Mouse (Mus musculus): ENCODE measurements around the gene Eva1a. TPM values are rescaled to one million over a fixed set of nuclear protein-coding genes. Genes with fewer than 3 reads are reported as not detected.

The Eva1a gene
- polyA plus RNA-seq, 1 experiment from 2014 or later, result 17.2 TPM

DNA sequence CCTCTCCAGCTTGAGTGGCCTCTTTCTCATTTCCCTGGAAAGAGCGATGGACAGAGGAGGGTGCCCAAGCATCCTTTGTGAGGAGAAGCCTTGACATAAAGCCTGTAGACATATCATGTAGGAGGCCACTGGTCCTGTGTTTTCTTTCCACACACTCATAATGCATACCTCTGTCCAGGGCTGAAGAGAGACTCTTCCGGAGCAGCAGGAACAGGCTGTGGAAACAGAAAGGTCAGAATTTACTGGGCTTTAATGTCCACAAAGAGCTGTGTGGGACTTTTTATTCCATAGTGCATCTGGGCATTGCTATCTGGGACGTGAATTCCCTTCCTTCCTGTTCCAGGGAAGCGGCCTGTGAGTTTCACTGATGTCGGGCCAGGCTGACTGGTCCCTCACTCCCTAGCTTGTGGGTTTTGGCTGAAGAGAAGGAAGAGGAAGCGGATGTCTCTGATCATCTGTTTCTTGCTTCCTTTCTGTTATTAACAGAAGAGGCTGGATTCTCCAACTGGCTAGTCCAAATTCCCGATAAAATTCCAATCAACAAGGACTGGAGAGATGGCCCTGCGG, 25.8 kb downstream of the Eva1a start:
- peaks cover 8% of the 10 kb centered on the region; the same call in 1 of the 2 replicates for H3K4me1 ChIP-seq
- H3K9ac ChIP-seq, result no peak overlapping the region
- WGBS, result 81% methylated on average over 8 of the region's 8 CpGs
- no peak overlapping the region for H3K4me2 ChIP-seq (replicated peaks)
- no peak for ATAC-seq (ENCODE audit: insufficient number of reproducible peaks, low FRiP score, low TSS enrichment, low read depth)
- no peaks in the 10 kb centered on the region for H3K36me3 ChIP-seq
- H3K27me3 ChIP-seq, result no peaks in the 10 kb centered on the region
- no peaks in the 10 kb centered on the region for H3K9me3 ChIP-seq (replicated peaks)
- H3K27ac ChIP-seq (replicated peaks), result no peak overlapping the region
- no peak overlapping the region for H3K4me3 ChIP-seq (replicated peaks)

DNA sequence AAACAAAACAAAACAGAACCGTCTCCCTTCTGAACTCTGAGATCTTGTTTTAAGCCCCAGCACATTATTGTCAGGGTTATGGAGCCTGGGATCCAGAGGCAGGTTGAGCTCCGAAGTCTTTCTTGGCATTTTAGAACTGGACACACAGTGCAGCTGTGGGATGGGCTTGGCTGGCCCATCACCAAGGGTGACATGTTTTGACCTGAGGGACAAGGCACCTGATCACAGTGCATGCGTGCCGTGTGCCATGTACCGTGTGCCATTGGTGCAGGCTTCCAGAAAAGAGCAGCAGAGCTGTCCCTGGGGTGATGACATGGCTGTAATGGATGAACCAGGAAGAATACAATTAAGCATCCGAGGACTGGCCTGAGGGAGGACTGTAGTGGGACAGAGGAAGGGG, 29.6 kb downstream of the Eva1a start:
- Histone ChIP-seq H3K4me1 (no peaks in the 10 kb centered on the region), H3K36me3 (peaks cover 12% of the 10 kb centered on the region), H3K4me3 (replicated peaks) (no peak overlapping the region), H3K4me2 (replicated peaks) (no peak overlapping the region), H3K27ac (replicated peaks) (no peak overlapping the region), H3K9me3 (replicated peaks) (no peaks in the 10 kb centered on the region), H3K9ac (no peak overlapping the region), H3K27me3 (no peaks in the 10 kb centered on the region)
- no peak for ATAC-seq (ENCODE audit: insufficient number of reproducible peaks, low FRiP score, low TSS enrichment, low read depth)
- WGBS, result 81% methylated on average over 6 of the region's 6 CpGs

- no peaks in the 10 kb centered on the region for H3K27me3 ChIP-seq
- H3K36me3 ChIP-seq, result peaks cover 12% of the 10 kb centered on the region
- WGBS, result 95% methylated on average over 2 of the region's 2 CpGs
- H3K9me3 ChIP-seq (replicated peaks), result no peaks in the 10 kb centered on the region
- no peak for ATAC-seq (ENCODE audit: insufficient number of reproducible peaks, low FRiP score, low TSS enrichment, low read depth)
- H3K4me3 ChIP-seq (replicated peaks), result no peak overlapping the region
- H3K4me2 ChIP-seq (replicated peaks), result no peak overlapping the region
- no peak overlapping the region for H3K27ac ChIP-seq (replicated peaks)
- H3K9ac ChIP-seq, result no peak overlapping the region
- no peaks in the 10 kb centered on the region for H3K4me1 ChIP-seq
Observed at GRCm38 (mm10) chr6:82073011-82073410, 32.2 kb downstream of the Eva1a start.

DNA sequence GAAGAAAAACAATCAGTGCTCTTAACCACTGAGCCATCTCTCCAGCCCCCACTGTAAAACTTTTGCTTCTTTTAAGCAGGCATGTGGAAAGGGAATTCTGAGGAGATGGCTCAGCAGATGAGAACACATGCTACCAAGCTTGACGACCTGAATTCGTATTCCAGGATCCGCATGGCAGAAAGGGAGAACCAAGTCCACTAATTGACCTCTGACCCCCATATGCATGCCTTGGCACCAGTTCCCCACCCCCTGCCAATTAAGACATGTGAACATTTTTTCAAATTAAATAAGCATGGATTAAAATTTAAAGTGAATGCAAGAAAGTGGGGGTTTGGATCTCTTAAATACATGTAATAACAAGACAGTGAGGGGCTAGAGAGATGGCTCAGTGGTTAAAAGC, 32.7 kb downstream of the Eva1a start:
- Histone ChIP-seq H3K9me3 (replicated peaks) (no peaks in the 10 kb centered on the region), H3K27me3 (no peaks in the 10 kb centered on the region), H3K9ac (no peak overlapping the region), H3K27ac (replicated peaks) (no peak overlapping the region), H3K4me1 (no peaks in the 10 kb centered on the region), H3K4me3 (replicated peaks) (no peak overlapping the region), H3K36me3 (peaks cover 12% of the 10 kb centered on the region), H3K4me2 (replicated peaks) (no peak overlapping the region)
- 92% methylated on average over 3 of the region's 3 CpGs for WGBS
- no peak for ATAC-seq (ENCODE audit: insufficient number of reproducible peaks, low FRiP score, low TSS enrichment, low read depth)

DNA sequence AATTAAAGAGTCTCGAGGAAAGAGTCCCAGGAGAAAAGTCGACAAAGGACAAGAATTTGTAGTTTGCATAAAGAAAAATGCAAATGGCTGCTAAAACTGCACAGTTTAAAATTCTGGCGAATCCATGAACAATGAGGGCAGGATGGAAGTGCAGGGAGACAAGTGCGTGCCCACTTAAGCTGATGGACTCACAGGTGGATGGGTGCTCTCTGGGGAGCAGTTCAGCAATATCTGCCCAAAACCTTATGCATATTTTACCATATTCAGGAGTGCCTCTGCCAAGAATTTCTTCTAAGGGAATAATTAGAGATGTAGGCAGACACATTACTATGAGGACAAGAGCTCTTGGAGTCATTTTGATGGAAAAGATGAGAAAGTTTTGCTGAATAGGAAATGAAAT, 35.5 kb downstream of the Eva1a start:
- H3K36me3 ChIP-seq, result peaks cover 12% of the 10 kb centered on the region
- ATAC-seq (ENCODE audit: insufficient number of reproducible peaks, low FRiP score, low TSS enrichment, low read depth), result no peak
- H3K27me3 ChIP-seq, result no peaks in the 10 kb centered on the region
- no peaks in the 10 kb centered on the region for H3K9me3 ChIP-seq (replicated peaks)
- no peak overlapping the region for H3K27ac ChIP-seq (replicated peaks)
- H3K4me1 ChIP-seq, result no peaks in the 10 kb centered on the region
- H3K9ac ChIP-seq, result no peak overlapping the region
- 78% methylated on average over 4 of the region's 4 CpGs for WGBS
- no peak overlapping the region for H3K4me3 ChIP-seq (replicated peaks)
- no peak overlapping the region for H3K4me2 ChIP-seq (replicated peaks)

DNA sequence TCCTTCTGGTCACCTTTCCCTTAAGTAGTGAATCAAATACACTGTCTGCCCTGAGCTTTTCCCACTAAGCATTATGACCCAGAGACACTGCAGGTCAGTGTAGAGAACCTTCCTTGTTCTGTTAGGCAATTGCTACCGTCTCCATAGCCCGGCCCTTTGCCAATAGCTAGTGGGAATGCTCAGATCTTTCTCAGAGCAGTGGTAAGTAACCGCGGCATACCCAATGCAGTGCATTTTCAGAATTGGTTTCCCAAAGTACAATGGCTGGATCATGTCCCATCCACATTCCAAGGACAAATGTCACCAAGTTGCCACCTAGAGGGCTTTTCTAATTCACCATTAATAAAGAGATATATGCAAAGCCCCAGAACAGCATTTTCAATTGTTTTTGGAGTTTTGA, 38.0 kb downstream of the Eva1a start:
- Histone ChIP-seq H3K36me3 (peaks cover 8% of the 10 kb centered on the region), H3K9me3 (replicated peaks) (no peaks in the 10 kb centered on the region), H3K27ac (replicated peaks) (no peak overlapping the region), H3K4me3 (replicated peaks) (no peak overlapping the region), H3K4me1 (no peaks in the 10 kb centered on the region), H3K9ac (no peak overlapping the region), H3K27me3 (no peaks in the 10 kb centered on the region), H3K4me2 (replicated peaks) (no peak overlapping the region)
- no peak for ATAC-seq (ENCODE audit: insufficient number of reproducible peaks, low FRiP score, low TSS enrichment, low read depth)
- WGBS, result 86% methylated on average over 4 of the region's 4 CpGs

GRCm38 (mm10) chr6:82083655-82084054, 42.8 kb downstream of the Eva1a start:
- no peak for ATAC-seq (ENCODE audit: insufficient number of reproducible peaks, low FRiP score, low TSS enrichment, low read depth)
- no peaks in the 10 kb centered on the region for H3K36me3 ChIP-seq

GRCm38 (mm10) chr6:82084235-82084634, 43.4 kb downstream of the Eva1a start:
- Histone ChIP-seq H3K27me3 (no peaks in the 10 kb centered on the region), H3K36me3 (no peaks in the 10 kb centered on the region), H3K27ac (replicated peaks) (no peak overlapping the region), H3K4me3 (replicated peaks) (no peak overlapping the region), H3K4me1 (no peaks in the 10 kb centered on the region), H3K4me2 (replicated peaks) (no peak overlapping the region), H3K9me3 (replicated peaks) (no peaks in the 10 kb centered on the region), H3K9ac (no peak overlapping the region)
- WGBS, result 66% methylated on average over 3 of the region's 3 CpGs
- ATAC-seq (ENCODE audit: insufficient number of reproducible peaks, low FRiP score, low TSS enrichment, low read depth), result no peak

More at GRCm38 (mm10) chr6:82083655-82084054, 42.8 kb downstream of the Eva1a start:
- Histone ChIP-seq H3K9me3 (replicated peaks) (no peaks in the 10 kb centered on the region), H3K9ac (no peak overlapping the region), H3K4me2 (replicated peaks) (no peak overlapping the region), H3K27me3 (no peaks in the 10 kb centered on the region), H3K27ac (replicated peaks) (peak overlapping the region; percentile 55; the same call in 1 of the 2 replicates), H3K4me3 (replicated peaks) (no peak overlapping the region), H3K4me1 (no peaks in the 10 kb centered on the region)
- 69% methylated on average over 6 of the region's 6 CpGs for WGBS

DNA sequence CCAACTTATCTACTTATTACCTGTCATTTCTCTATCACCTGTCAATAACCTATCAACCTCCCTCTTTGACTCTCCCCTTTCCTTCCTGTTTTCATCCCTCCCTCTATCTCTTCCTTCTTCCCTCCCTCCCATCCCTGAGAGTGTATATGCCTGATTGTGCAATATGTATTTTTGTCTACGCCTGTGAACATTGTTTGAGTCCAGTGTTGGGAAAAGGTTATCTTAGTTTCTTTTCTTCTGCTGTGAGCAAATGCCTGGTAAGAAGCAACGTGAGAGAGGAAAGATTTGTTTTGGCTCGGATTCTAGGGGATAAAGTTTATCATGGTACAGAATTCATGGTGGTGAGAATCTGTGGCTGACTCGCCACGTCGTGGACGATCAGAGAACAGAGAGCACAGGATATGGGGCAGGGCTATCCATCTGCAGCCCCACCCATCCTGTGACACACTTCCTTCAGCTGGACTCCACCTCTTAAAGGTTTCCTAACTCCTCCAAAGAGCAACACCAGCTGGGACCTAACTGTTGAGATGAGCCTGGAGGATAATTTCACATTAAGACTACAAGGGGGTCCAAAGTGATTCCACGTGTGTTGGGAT, 44.6 kb downstream of the Eva1a start:
- Histone ChIP-seq H3K9me3 (replicated peaks) (no peaks in the 10 kb centered on the region), H3K27me3 (no peaks in the 10 kb centered on the region), H3K4me1 (no peaks in the 10 kb centered on the region), H3K36me3 (no peaks in the 10 kb centered on the region), H3K4me3 (replicated peaks) (no peak overlapping the region), H3K27ac (replicated peaks) (no peak overlapping the region), H3K9ac (no peak overlapping the region), H3K4me2 (replicated peaks) (no peak overlapping the region)
- 88% methylated on average over 8 of the region's 8 CpGs for WGBS
- no peak for ATAC-seq (ENCODE audit: insufficient number of reproducible peaks, low FRiP score, low TSS enrichment, low read depth)

- H3K27me3 ChIP-seq, result peaks cover 4% of the 10 kb centered on the region; the same call in 1 of the 2 replicates
- ATAC-seq (ENCODE audit: insufficient number of reproducible peaks, low FRiP score, low TSS enrichment, low read depth), result no peak
- no peak overlapping the region for H3K9ac ChIP-seq
- no peak overlapping the region for H3K4me3 ChIP-seq (replicated peaks)
- H3K9me3 ChIP-seq (replicated peaks), result no peaks in the 10 kb centered on the region
- H3K4me1 ChIP-seq, result no peaks in the 10 kb centered on the region
- H3K36me3 ChIP-seq, result no peaks in the 10 kb centered on the region
- WGBS, result 58% methylated on average over 4 of the region's 4 CpGs
- no peak overlapping the region for H3K27ac ChIP-seq (replicated peaks)
- no peak overlapping the region for H3K4me2 ChIP-seq (replicated peaks)
Observed at GRCm38 (mm10) chr6:82088133-82088532, 47.3 kb downstream of the Eva1a start.

- Histone ChIP-seq H3K27ac (replicated peaks) (no peak overlapping the region), H3K9me3 (replicated peaks) (no peaks in the 10 kb centered on the region), H3K27me3 (peaks cover 4% of the 10 kb centered on the region; the same call in 1 of the 2 replicates), H3K4me2 (replicated peaks) (peak overlapping the region; percentile 24; the same call in 1 of the 2 replicates), H3K36me3 (no peaks in the 10 kb centered on the region), H3K4me3 (replicated peaks) (no peak overlapping the region), H3K4me1 (no peaks in the 10 kb centered on the region), H3K9ac (no peak overlapping the region)
- no peak for ATAC-seq (ENCODE audit: insufficient number of reproducible peaks, low FRiP score, low TSS enrichment, low read depth)
- WGBS, result 18% methylated on average over 28 of the region's 28 CpGs
Observed at GRCm38 (mm10) chr6:82091773-82092172, 50.9 kb downstream of the Eva1a start.

- WGBS, result 65% methylated on average over 1 of the region's 1 CpGs
- Histone ChIP-seq H3K27ac (replicated peaks) (no peak overlapping the region), H3K27me3 (no peaks in the 10 kb centered on the region), H3K4me1 (no peaks in the 10 kb centered on the region), H3K4me3 (replicated peaks) (no peak overlapping the region), H3K9me3 (replicated peaks) (no peaks in the 10 kb centered on the region), H3K9ac (no peak overlapping the region), H3K36me3 (no peaks in the 10 kb centered on the region), H3K4me2 (replicated peaks) (no peak overlapping the region)
- ATAC-seq (ENCODE audit: insufficient number of reproducible peaks, low FRiP score, low TSS enrichment, low read depth), result no peak
Observed at GRCm38 (mm10) chr6:82097705-82098104, 56.9 kb downstream of the Eva1a start.
